9 mouse cellular contexts compared by ENCODE assay signal in genomic region chr9:102006539-102006938, GRCm38 (mm10).
A peak's percentile ranks its signal among the peaks of the same experiment; 100 is the strongest.
DNase-seq lines count a peak whose midpoint lies in the region; ATAC-seq and TF ChIP-seq lines count a peak whose summit lies in the region.
"Had no signal": no experiment of that assay in that cellular context is flagged by ENCODE, and none has a peak within 500 bp of the region (broad histone marks: within the 10 kb centered on the region; RNA-seq: fewer than 3 reads in every experiment).

No protein-coding gene starts in this region.

- no peaks in the 10 kb centered on the region for H3K9me3 ChIP-seq in liver, embryonic 14.5 days (ENCODE audit: control insufficient read depth, low read length)
- H3K9me3 ChIP-seq: neural tube, embryonic 12.5 days had no signal

- TF ChIP-seq CTCF in liver, embryonic 14.5 days (IDR thresholded peaks at IDR 0.05; ENCODE audit: low read depth) = peak; percentile 85

- H3K4me1 ChIP-seq in liver, embryonic 14.5 days (replicated peaks; ENCODE audit: control insufficient read depth in 2 of 2, insufficient read depth in 2 of 2, low read length in 1 of 2) = peaks cover 0 to 2% of the 10 kb centered on the region in 2 experiments; a peak in 1 of 4 replicates

- 43% methylated on average over 2 of the region's 2 CpGs for WGBS in liver, embryonic 14.5 days (ENCODE audit: insufficient replicate concordance)

- ATAC-seq in CD4-positive, CD25-positive, alpha-beta regulatory T cell, adult 4 months = no peak
- ATAC-seq in liver, embryonic 14.5 days (ENCODE audit: insufficient read depth) = peak; percentile 53; the same call in 1 of the 2 replicates

- no peaks in the 10 kb centered on the region for H3K36me3 ChIP-seq in liver, embryonic 14.5 days (replicated peaks; ENCODE audit: control insufficient read depth, insufficient read depth, low read depth)
- H3K36me3 ChIP-seq: neural tube, embryonic 12.5 days had no signal

- no peak overlapping the region for H3K27ac ChIP-seq in liver, embryonic 14.5 days
- H3K27ac ChIP-seq: neural tube, embryonic 12.5 days had no signal

- H3K27me3 ChIP-seq in liver, embryonic 14.5 days (ENCODE audit: control insufficient read depth, insufficient read depth, low read length) = no peaks in the 10 kb centered on the region
- H3K27me3 ChIP-seq: neural tube, embryonic 12.5 days had no signal

- no peak for TF ChIP-seq EP300 in liver, embryonic 14.5 days (IDR thresholded peaks at IDR 0.05; ENCODE audit: low read depth)

- H3K9ac ChIP-seq in liver, embryonic 14.5 days (replicated peaks) = no peak overlapping the region
- H3K9ac ChIP-seq: neural tube, embryonic 12.5 days had no signal

- intact Hi-C loops in gastrocnemius, postnatal 14 days (cut with DNase I; ENCODE audit: low total_unique reads) = loop anchor here (5.0 kb wide), 1 partner anchor 689 kb away; no protein-coding TSS in a partner anchor

- no peak overlapping the region for H3K4me3 ChIP-seq in liver, embryonic 14.5 days (ENCODE audit: insufficient read depth in 1 of 2, low read depth in 2 of 2, low read length in 2 of 2)
- H3K4me3 ChIP-seq: neural tube, embryonic 12.5 days had no signal

- DNase-seq in CD4-positive, CD25-positive, alpha-beta regulatory T cell, adult 2 months (ENCODE audit: low read depth, low spot score) = peak; percentile 20
- DNase-seq in left cerebral cortex, adult 18-20 months (ENCODE audit: low spot score in 2 of 2) = peak; percentile 9 to 36
- no peak for DNase-seq in left cerebral cortex, adult 11 months (ENCODE audit: low spot score)
- peak; percentile 41 for DNase-seq in adrenal gland, postnatal 25 days
- DNase-seq in gastrocnemius, postnatal 14 days = peak; percentile 36
- peak in 1 of 3 experiments; percentile 45 for DNase-seq in liver, embryonic 14.5 days (ENCODE audit: low read depth in 3 of 3, low spot score in 3 of 3)
- no peak for DNase-seq in yolk sac, embryonic 10.5 days (ENCODE audit: low spot score)

- no peak overlapping the region for H3K4me2 ChIP-seq in liver, embryonic 14.5 days (ENCODE audit: low read depth)
- H3K4me2 ChIP-seq: neural tube, embryonic 12.5 days had no signal

Comparison
In these comparisons a context has a peak if more than half of its experiments do, and no peak if none do; other contexts are left out.
1. DNase-seq: peak in CD4-positive, CD25-positive, alpha-beta regulatory T cell, adult 2 months (single experiment), left cerebral cortex, adult 18-20 months (2 of 2), adrenal gland, postnatal 25 days (single experiment) and gastrocnemius, postnatal 14 days (single experiment); none in left cerebral cortex, adult 11 months (single experiment) and yolk sac, embryonic 10.5 days (single experiment).